Mouse (Mus musculus): ENCODE data around the gene Catspere2. TPM values are rescaled to one million over a fixed set of nuclear protein-coding genes. Genes with fewer than 3 reads are reported as not detected.
"Not testable (repeated sequence)": the region's sequence is repeated elsewhere in the genome, so short reads cannot be mapped to it uniquely, and the experiment has no call there.

Gene Catspere2
- 0.12 and 0.26 TPM in 2 replicates for polyA plus RNA-seq (2015; fragmentation: Nextera tagmentation; extraction: Ambion mirVana)

DNA sequence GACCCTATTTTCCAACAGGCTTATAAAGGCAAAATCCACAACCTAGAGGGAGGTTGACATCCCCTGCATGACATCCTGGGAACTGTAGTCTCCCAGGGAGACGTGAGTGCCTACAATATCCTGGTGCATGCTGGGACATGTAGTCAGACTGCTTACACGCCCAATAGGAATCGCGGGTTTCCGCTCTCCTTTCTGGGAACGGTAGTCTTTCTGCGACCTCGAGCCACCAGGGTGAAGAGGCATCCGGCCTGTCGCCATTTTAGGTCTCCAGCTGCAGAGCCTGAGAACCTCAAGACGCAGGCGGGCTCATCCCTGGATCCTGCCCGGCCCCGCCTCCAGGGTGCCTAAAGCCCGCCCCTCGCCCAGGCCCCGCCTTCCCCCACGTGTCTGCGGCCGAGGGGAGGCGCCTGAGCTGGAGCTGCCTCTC is at the start of gene Catspere2:
Gene Catspere2 (plus strand): TSS at position 400 of the 427 bp plus-strand sequence.
- Histone ChIP-seq H3K27ac (ENCODE audit: low read length) (peak within 1 kb of the TSS; percentile 67; the same call in 1 of the 2 replicates), H3K4me2 (ENCODE audit: low read depth, low read length) (peak within 1 kb of the TSS; percentile 65), H3K4me3 (ENCODE audit: low read length) (peak within 1 kb of the TSS; percentile 75), H3K9ac (ENCODE audit: low read length) (peak within 1 kb of the TSS; percentile 76)
- not testable (repeated sequence) for H3K27me3 ChIP-seq (ENCODE audit: control insufficient read depth, insufficient read depth, low read length); H3K4me1 ChIP-seq (ENCODE audit: control insufficient read depth, insufficient read depth, low read length); H3K36me3 ChIP-seq (ENCODE audit: control insufficient read depth, insufficient read depth); H3K9me3 ChIP-seq (replicated peaks; ENCODE audit: control insufficient read depth, low read length)
- peak; percentile 98 for ATAC-seq (replicated peaks; ENCODE audit: extremely low read depth, insufficient read depth, low FRiP score)
- under 1% methylated on average over 21 of the region's 21 CpGs for WGBS

DNA sequence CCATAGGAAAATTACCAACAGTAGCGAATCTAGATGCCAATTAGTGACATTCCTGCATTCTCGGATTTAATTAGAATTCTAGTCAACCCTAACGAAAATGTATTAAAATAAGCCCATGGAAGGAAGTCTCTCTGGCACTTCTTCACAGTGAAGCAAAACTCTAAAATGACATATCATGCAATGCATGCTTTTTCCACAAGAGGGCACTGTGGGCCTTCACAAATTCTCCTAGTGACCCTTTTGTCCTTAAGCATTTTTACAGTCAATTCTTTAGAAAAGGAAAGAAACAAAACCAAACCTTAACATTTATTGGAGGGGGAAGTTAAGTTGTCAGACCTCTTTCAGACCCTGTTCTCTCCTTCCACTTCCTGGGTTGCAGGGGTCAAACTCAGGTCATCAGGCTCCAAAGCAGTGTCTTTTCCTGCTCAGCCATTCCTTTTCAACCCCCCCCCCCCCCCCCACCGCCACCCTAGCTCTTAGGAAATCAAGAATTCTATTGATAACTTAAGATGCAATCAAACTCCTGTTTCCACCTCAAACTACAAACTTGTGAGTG is 42.7 kb upstream of the Catspere2 start:
- not testable (repeated sequence) for H3K4me2 ChIP-seq (ENCODE audit: low read depth, low read length); H3K36me3 ChIP-seq (ENCODE audit: control insufficient read depth, insufficient read depth); H3K27ac ChIP-seq (ENCODE audit: low read length); H3K9me3 ChIP-seq (replicated peaks; ENCODE audit: control insufficient read depth, low read length); H3K9ac ChIP-seq (ENCODE audit: low read length); ATAC-seq (replicated peaks; ENCODE audit: extremely low read depth, insufficient read depth, low FRiP score); H3K4me3 ChIP-seq (ENCODE audit: low read length); H3K4me1 ChIP-seq (ENCODE audit: control insufficient read depth, insufficient read depth, low read length); H3K27me3 ChIP-seq (ENCODE audit: control insufficient read depth, insufficient read depth, low read length)
- WGBS, result 6% methylated on average over 3 of the region's 4 CpGs

GRCm38 (mm10) chr1:177981276-177981675 is 1.9 kb upstream of the Catspere2 start:
- H3K9me3 ChIP-seq (replicated peaks; ENCODE audit: control insufficient read depth, low read length), result no peaks in the 10 kb centered on the region
- 63% methylated on average over 1 of the region's 1 CpGs for WGBS
- no peak overlapping the region for H3K4me3 ChIP-seq (ENCODE audit: low read length)
- no peak overlapping the region for H3K27ac ChIP-seq (ENCODE audit: low read length)
- no peak overlapping the region for H3K9ac ChIP-seq (ENCODE audit: low read length)
- no peaks in the 10 kb centered on the region for H3K36me3 ChIP-seq (ENCODE audit: control insufficient read depth, insufficient read depth)
- H3K27me3 ChIP-seq (ENCODE audit: control insufficient read depth, insufficient read depth, low read length), result no peaks in the 10 kb centered on the region
- peaks cover 7% of the 10 kb centered on the region; the same call in 1 of the 2 replicates for H3K4me1 ChIP-seq (ENCODE audit: control insufficient read depth, insufficient read depth, low read length)
- H3K4me2 ChIP-seq (ENCODE audit: low read depth, low read length), result no peak overlapping the region
- ATAC-seq (replicated peaks; ENCODE audit: extremely low read depth, insufficient read depth, low FRiP score), result no peak

- H3K27me3 ChIP-seq (ENCODE audit: control insufficient read depth, insufficient read depth, low read length), result not testable (repeated sequence)
- H3K27ac ChIP-seq (ENCODE audit: low read length), result peak overlapping the region; percentile 67; the same call in 1 of the 2 replicates
Measured at GRCm38 (mm10) chr1:177983582-177983981, 359 bp downstream of the Catspere2 start.

GRCm38 (mm10) chr1:177984206-177984605 is 983 bp downstream of the Catspere2 start:
- Histone ChIP-seq H3K36me3 (ENCODE audit: control insufficient read depth, insufficient read depth) (no peaks in the 10 kb centered on the region), H3K4me3 (ENCODE audit: low read length) (peak overlapping the region; percentile 34), H3K27ac (ENCODE audit: low read length) (no peak overlapping the region), H3K9ac (ENCODE audit: low read length) (no peak overlapping the region), H3K27me3 (ENCODE audit: control insufficient read depth, insufficient read depth, low read length) (no peaks in the 10 kb centered on the region), H3K9me3 (replicated peaks; ENCODE audit: control insufficient read depth, low read length) (no peaks in the 10 kb centered on the region), H3K4me2 (ENCODE audit: low read depth, low read length) (peak overlapping the region; percentile 55), H3K4me1 (ENCODE audit: control insufficient read depth, insufficient read depth, low read length) (peaks cover 7% of the 10 kb centered on the region; the same call in 1 of the 2 replicates)
- ATAC-seq (replicated peaks; ENCODE audit: extremely low read depth, insufficient read depth, low FRiP score), result no peak
- WGBS, result 59% methylated on average over 9 of the region's 9 CpGs

More at GRCm38 (mm10) chr1:177983582-177983981, 359 bp downstream of the Catspere2 start:
- peak; percentile 46 for ATAC-seq (replicated peaks; ENCODE audit: extremely low read depth, insufficient read depth, low FRiP score)
- not testable (repeated sequence) for H3K9me3 ChIP-seq (replicated peaks; ENCODE audit: control insufficient read depth, low read length); H3K36me3 ChIP-seq (ENCODE audit: control insufficient read depth, insufficient read depth); H3K4me1 ChIP-seq (ENCODE audit: control insufficient read depth, insufficient read depth, low read length)
- Histone ChIP-seq H3K9ac (ENCODE audit: low read length) (peak overlapping the region; percentile 76), H3K4me2 (ENCODE audit: low read depth, low read length) (peak overlapping the region; percentile 65), H3K4me3 (ENCODE audit: low read length) (peak overlapping the region; percentile 75)
- under 1% methylated on average over 22 of the region's 41 CpGs for WGBS

DNA sequence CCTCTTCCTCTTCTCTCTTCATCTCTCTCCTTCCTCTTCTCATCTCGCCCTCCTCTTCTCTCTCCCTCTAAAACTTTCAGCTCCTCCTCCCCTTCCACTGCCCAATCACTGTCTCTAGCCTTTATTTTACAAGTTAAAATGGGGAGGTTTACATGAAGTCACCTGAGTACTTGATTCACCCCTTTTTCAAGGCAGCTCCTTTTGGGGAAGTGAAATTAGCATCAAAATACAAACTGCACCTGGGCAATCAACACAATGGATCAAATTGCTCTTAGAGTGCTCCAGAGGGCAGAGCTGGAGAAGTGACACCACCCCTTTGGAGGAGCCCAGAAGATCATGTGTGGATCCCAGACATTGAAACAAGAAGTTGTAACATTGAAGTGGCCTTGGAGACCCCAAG is 4.3 kb downstream of the Catspere2 start:
- not testable (repeated sequence) for H3K9ac ChIP-seq (ENCODE audit: low read length); H3K4me3 ChIP-seq (ENCODE audit: low read length); H3K27me3 ChIP-seq (ENCODE audit: control insufficient read depth, insufficient read depth, low read length); H3K27ac ChIP-seq (ENCODE audit: low read length); H3K9me3 ChIP-seq (replicated peaks; ENCODE audit: control insufficient read depth, low read length); ATAC-seq (replicated peaks; ENCODE audit: extremely low read depth, insufficient read depth, low FRiP score); H3K4me2 ChIP-seq (ENCODE audit: low read depth, low read length); H3K4me1 ChIP-seq (ENCODE audit: control insufficient read depth, insufficient read depth, low read length); H3K36me3 ChIP-seq (ENCODE audit: control insufficient read depth, insufficient read depth)
- 88% methylated on average over 1 of the region's 1 CpGs for WGBS

- not testable (repeated sequence) for ATAC-seq (replicated peaks; ENCODE audit: extremely low read depth, insufficient read depth, low FRiP score); H3K27ac ChIP-seq (ENCODE audit: low read length); H3K4me2 ChIP-seq (ENCODE audit: low read depth, low read length); H3K27me3 ChIP-seq (ENCODE audit: control insufficient read depth, insufficient read depth, low read length); H3K4me3 ChIP-seq (ENCODE audit: low read length); H3K4me1 ChIP-seq (ENCODE audit: control insufficient read depth, insufficient read depth, low read length); H3K9ac ChIP-seq (ENCODE audit: low read length); H3K9me3 ChIP-seq (replicated peaks; ENCODE audit: control insufficient read depth, low read length); H3K36me3 ChIP-seq (ENCODE audit: control insufficient read depth, insufficient read depth)
- WGBS, result 52% methylated on average over 4 of the region's 4 CpGs
Measured at GRCm38 (mm10) chr1:178072798-178073197, 89.6 kb downstream of the Catspere2 start.

- H3K27me3 ChIP-seq (ENCODE audit: control insufficient read depth, insufficient read depth, low read length); H3K27ac ChIP-seq (ENCODE audit: low read length); H3K4me3 ChIP-seq (ENCODE audit: low read length); H3K4me2 ChIP-seq (ENCODE audit: low read depth, low read length); ATAC-seq (replicated peaks; ENCODE audit: extremely low read depth, insufficient read depth, low FRiP score); H3K9me3 ChIP-seq (replicated peaks; ENCODE audit: control insufficient read depth, low read length); H3K36me3 ChIP-seq (ENCODE audit: control insufficient read depth, insufficient read depth); H3K4me1 ChIP-seq (ENCODE audit: control insufficient read depth, insufficient read depth, low read length); H3K9ac ChIP-seq (ENCODE audit: low read length): not testable (repeated sequence)
Measured at GRCm38 (mm10) chr1:178097865-178098264, 114.6 kb downstream of the Catspere2 start.

GRCm38 (mm10) chr1:178108514-178108913 is 125.3 kb downstream of the Catspere2 start:
- H3K9me3 ChIP-seq (replicated peaks; ENCODE audit: control insufficient read depth, low read length); H3K27ac ChIP-seq (ENCODE audit: low read length); H3K4me1 ChIP-seq (ENCODE audit: control insufficient read depth, insufficient read depth, low read length); H3K4me3 ChIP-seq (ENCODE audit: low read length); H3K4me2 ChIP-seq (ENCODE audit: low read depth, low read length); ATAC-seq (replicated peaks; ENCODE audit: extremely low read depth, insufficient read depth, low FRiP score); H3K27me3 ChIP-seq (ENCODE audit: control insufficient read depth, insufficient read depth, low read length); H3K36me3 ChIP-seq (ENCODE audit: control insufficient read depth, insufficient read depth); H3K9ac ChIP-seq (ENCODE audit: low read length): not testable (repeated sequence)
- 83% methylated on average over 1 of the region's 1 CpGs for WGBS

Measured in heart, embryonic 16.5 days (tissue).